Mouse (Mus musculus) cerebellum, adult 2 months (tissue): ENCODE results near the gene Furin.

Source experiments
- CTCF ChIP-seq: fragments of 200-500 bp; IDR thresholded peaks from 2 replicates; pipeline ENCODE4 v1.5.1; 2011; ENCODE audit warnings: low read depth, mild to moderate bottlenecking, control low read depth, low read length, moderate library complexity, borderline replicate concordance; ENCODE audit not compliant: insufficient read depth
- POLR2A ChIP-seq: fragments of 200-500 bp; IDR thresholded peaks from 2 replicates; pipeline ENCODE4 v1.6.1; 2011; ENCODE audit warnings: low read length, control low read depth, borderline replicate concordance; ENCODE audit not compliant: insufficient read depth

GRCm38 (mm10) chr7:80413512-80414302, 8.5 kb upstream of the Furin start:
- TF ChIP-seq POLR2A (no peak), CTCF (no peak)
